Mouse (Mus musculus): ENCODE measurements around the gene Mgll. TPM values are rescaled to one million over a fixed set of nuclear protein-coding genes. Genes with fewer than 3 reads are reported as not detected.
A peak's percentile ranks its signal among the peaks of the same experiment; 100 is the strongest.

Mgll gene
- total and polyA plus RNA-seq, 2 experiments: 81.3 to 158 TPM

DNA sequence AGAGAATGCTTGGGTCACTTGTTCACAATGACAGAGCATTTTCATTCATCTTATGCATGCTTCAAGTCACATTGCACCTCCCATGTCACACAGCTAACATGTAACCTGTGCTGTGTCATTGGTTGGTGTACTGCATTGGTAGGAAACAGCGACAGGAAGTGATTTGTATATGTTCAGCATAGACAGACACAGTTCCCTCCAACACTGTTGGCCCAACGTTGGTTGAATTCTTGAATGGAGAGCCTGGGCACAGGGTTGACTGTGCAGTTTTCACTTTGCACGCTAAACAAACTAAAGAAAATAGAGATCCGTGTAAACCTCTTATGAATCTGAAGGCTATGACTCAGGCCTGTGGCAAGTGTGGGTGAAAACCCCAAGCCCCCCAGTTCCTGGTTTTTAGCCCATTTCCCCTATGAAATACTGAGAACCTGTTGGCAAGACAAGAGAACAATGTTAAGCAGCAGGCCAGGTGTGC, 10.0 kb upstream of the Mgll start:
- 0 out of 2 replicates have a peak, but pooled peaks cover 8% of the 10 kb centered on the region for H3K4me1 ChIP-seq (ENCODE audit: control insufficient read depth, insufficient read depth, low read length)
- H3K79me2 ChIP-seq (ENCODE audit: control insufficient read depth, insufficient read depth, low read length): no peaks in the 10 kb centered on the region
- H3K4me3 ChIP-seq (ENCODE audit: insufficient read depth, low read depth, low read length): no peak overlapping the region
- no peak for DNase-seq (ENCODE audit: extremely low read depth, low read depth, low spot score)
- no peak overlapping the region for H3K27ac ChIP-seq (replicated peaks; ENCODE audit: insufficient read depth, low read depth, low read length)
- no peak for TF ChIP-seq CTCF (IDR thresholded peaks at IDR 0.05; ENCODE audit: low read depth, low read length)
- no peak for TF ChIP-seq POLR2A (IDR thresholded peaks at IDR 0.05; ENCODE audit: extremely low read depth, insufficient read depth, low read length)
- no peak overlapping the region for H3K9ac ChIP-seq (ENCODE audit: low read depth, low read length)
- 79% methylated on average over 4 of the region's 4 CpGs for WGBS
- H3K27me3 ChIP-seq (ENCODE audit: control insufficient read depth, insufficient read depth, low read length): no peaks in the 10 kb centered on the region
- H3K36me3 ChIP-seq (ENCODE audit: control insufficient read depth, insufficient read depth, low read length): peaks cover 6% of the 10 kb centered on the region; the same call in 1 of the 2 replicates

DNA sequence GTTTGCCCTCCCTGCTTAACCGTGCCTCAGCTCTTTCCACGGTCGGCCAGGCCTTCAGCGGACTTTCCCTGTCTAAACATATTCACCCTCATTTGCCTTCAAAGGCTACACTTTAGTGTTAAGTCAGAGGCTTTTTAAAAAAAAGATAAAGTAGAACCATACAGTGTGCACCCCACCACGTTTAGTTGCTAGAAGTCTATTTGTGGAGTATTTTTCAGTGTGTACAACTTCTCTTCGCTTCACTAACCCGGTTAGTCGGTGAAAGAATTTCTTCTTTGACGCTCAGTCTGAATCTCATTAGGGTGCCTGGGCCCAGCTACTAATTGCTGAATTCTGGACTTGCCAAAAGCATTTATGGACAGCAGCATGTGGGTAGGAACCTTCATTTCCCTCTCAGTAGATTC, 8.8 kb upstream of the Mgll start:
- H3K27me3 ChIP-seq (ENCODE audit: control insufficient read depth, insufficient read depth, low read length): no peaks in the 10 kb centered on the region
- H3K36me3 ChIP-seq (ENCODE audit: control insufficient read depth, insufficient read depth, low read length): peaks cover 8% of the 10 kb centered on the region; the same call in 1 of the 2 replicates
- no peak overlapping the region for H3K4me3 ChIP-seq (ENCODE audit: insufficient read depth, low read depth, low read length)
- no peak for DNase-seq (ENCODE audit: extremely low read depth, low read depth, low spot score)
- 95% methylated on average over 9 of the region's 9 CpGs for WGBS
- 0 out of 2 replicates have a peak, but pooled peaks cover 8% of the 10 kb centered on the region for H3K4me1 ChIP-seq (ENCODE audit: control insufficient read depth, insufficient read depth, low read length)
- TF ChIP-seq CTCF (IDR thresholded peaks at IDR 0.05; ENCODE audit: low read depth, low read length) (no peak), POLR2A (IDR thresholded peaks at IDR 0.05; ENCODE audit: extremely low read depth, insufficient read depth, low read length) (no peak)
- H3K79me2 ChIP-seq (ENCODE audit: control insufficient read depth, insufficient read depth, low read length): no peaks in the 10 kb centered on the region
- no peak overlapping the region for H3K9ac ChIP-seq (ENCODE audit: low read depth, low read length)
- no peak overlapping the region for H3K27ac ChIP-seq (replicated peaks; ENCODE audit: insufficient read depth, low read depth, low read length)

DNA sequence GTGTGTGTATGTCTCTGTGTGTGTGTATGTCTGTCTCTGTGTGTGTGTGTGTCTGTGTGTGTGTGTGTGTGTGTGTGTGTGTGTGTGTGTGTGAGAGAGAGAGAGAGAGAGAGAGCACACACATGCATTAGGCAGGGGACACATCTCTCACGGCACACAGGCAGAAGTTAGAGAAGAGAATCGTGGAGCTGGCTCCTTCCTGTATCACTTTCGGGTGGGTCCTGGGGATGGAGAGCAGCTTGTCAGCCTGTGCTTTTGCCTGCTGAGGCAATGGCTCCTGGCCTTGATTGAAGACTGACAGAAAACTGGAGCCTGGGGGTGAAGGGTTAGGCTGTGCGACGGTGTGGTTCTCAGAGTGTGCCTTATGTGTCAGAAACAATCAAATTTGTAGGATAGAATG, 8.2 kb upstream of the Mgll start:
- no peak overlapping the region for H3K27ac ChIP-seq (replicated peaks; ENCODE audit: insufficient read depth, low read depth, low read length)
- H3K4me1 ChIP-seq (ENCODE audit: control insufficient read depth, insufficient read depth, low read length): 0 out of 2 replicates have a peak, but pooled peaks cover 8% of the 10 kb centered on the region
- no peak overlapping the region for H3K4me3 ChIP-seq (ENCODE audit: insufficient read depth, low read depth, low read length)
- H3K27me3 ChIP-seq (ENCODE audit: control insufficient read depth, insufficient read depth, low read length): no peaks in the 10 kb centered on the region
- DNase-seq (ENCODE audit: extremely low read depth, low read depth, low spot score): no peak
- H3K36me3 ChIP-seq (ENCODE audit: control insufficient read depth, insufficient read depth, low read length): peaks cover 8% of the 10 kb centered on the region; the same call in 1 of the 2 replicates
- H3K79me2 ChIP-seq (ENCODE audit: control insufficient read depth, insufficient read depth, low read length): no peaks in the 10 kb centered on the region
- no peak overlapping the region for H3K9ac ChIP-seq (ENCODE audit: low read depth, low read length)
- WGBS: 79% methylated on average over 5 of the region's 5 CpGs
- TF ChIP-seq POLR2A (IDR thresholded peaks at IDR 0.05; ENCODE audit: extremely low read depth, insufficient read depth, low read length) (no peak), CTCF (IDR thresholded peaks at IDR 0.05; ENCODE audit: low read depth, low read length) (no peak)

DNA sequence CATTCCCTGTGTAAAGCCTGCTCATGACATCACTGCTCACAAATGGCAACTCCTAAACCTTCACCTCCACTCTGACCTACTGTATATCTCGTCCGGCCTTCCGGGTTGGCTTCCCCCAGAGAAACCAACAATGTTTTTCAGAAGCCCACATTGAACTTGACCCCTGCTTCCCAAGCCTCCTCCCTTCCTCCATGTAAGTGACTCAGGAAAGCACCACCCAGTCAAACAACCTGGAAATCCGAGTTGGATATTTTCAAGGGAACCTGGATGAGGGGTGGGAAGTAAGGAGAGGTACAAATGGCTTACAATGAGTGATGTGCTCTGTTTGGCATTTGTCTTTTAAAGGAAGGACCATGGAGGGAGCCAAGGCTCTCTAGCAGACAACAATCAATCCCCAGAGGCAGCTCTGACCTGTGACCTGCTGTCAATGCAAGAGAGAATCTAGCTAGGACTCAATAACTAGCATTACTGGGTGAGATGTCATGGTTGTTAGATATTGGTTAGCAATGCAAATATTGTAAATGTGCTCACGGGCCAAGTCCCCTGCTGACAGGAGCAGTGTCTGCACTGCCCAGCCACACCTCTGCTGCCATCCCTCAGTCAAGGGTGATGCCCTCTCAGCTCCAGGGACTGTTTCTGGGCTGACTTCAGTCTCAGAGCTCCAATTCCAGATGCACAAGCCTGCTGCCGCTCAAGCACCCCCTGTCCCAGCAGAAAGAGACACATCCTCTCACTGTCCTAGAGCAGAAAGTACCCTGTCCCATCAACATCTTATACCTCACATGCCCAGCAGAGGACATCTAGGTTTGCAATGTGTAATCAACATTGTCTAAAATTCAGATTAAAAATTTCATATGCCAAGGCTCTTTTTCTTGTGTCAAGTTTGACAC, 6.8 kb upstream of the Mgll start:
- WGBS: 49% methylated on average over 6 of the region's 6 CpGs
- Histone ChIP-seq H3K27me3 (ENCODE audit: control insufficient read depth, insufficient read depth, low read length) (no peaks in the 10 kb centered on the region), H3K36me3 (ENCODE audit: control insufficient read depth, insufficient read depth, low read length) (peaks cover 8% of the 10 kb centered on the region; the same call in 1 of the 2 replicates), H3K27ac (replicated peaks; ENCODE audit: insufficient read depth, low read depth, low read length) (no peak overlapping the region), H3K4me1 (ENCODE audit: control insufficient read depth, insufficient read depth, low read length) (0 out of 2 replicates have a peak, but pooled peaks cover 8% of the 10 kb centered on the region), H3K9ac (ENCODE audit: low read depth, low read length) (no peak overlapping the region), H3K4me3 (ENCODE audit: insufficient read depth, low read depth, low read length) (no peak overlapping the region), H3K79me2 (ENCODE audit: control insufficient read depth, insufficient read depth, low read length) (no peaks in the 10 kb centered on the region)
- DNase-seq (ENCODE audit: extremely low read depth, low read depth, low spot score): peak; percentile 74
- TF ChIP-seq CTCF (IDR thresholded peaks at IDR 0.05; ENCODE audit: low read depth, low read length) (peak; percentile 16; the same call in 1 of the 2 replicates), POLR2A (IDR thresholded peaks at IDR 0.05; ENCODE audit: extremely low read depth, insufficient read depth, low read length) (no peak)

DNA sequence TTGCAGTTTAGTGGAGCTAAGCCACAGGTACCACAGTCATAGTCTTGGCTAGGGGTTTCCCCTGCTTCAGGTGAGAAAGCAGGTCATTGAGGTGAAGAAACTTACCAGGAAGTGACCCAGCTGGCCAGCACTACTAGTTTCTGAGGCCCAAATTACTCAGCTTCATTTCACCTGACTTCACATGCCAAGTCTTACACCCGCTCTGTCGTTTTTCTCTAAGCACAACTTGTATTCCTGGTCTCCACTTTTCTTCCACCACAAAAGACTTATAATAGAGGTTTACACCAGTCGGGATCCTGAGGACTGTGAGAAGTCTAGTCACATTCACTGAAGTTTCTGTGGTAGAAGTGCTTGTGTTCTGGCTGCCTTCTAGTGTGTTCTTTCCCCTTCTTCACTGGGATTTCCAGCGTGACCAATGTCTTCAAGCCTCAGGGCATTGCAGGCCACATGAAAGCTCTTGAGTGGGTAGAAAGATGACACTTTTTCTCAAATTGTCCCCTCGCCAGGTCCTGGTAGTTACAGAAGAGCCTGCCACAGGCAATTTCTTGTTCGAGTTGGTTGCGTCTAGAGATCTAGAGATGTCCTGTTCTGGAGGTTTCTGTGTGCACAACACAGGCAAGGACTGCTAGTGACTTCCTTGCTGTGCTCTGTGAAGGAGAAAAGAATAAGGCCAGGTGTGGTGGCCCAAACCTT, 6.0 kb upstream of the Mgll start:
- 77% methylated on average over 7 of the region's 7 CpGs for WGBS
- no peaks in the 10 kb centered on the region for H3K27me3 ChIP-seq (ENCODE audit: control insufficient read depth, insufficient read depth, low read length)
- H3K27ac ChIP-seq (replicated peaks; ENCODE audit: insufficient read depth, low read depth, low read length): no peak overlapping the region
- H3K4me1 ChIP-seq (ENCODE audit: control insufficient read depth, insufficient read depth, low read length): 0 out of 2 replicates have a peak, but pooled peaks cover 8% of the 10 kb centered on the region
- TF ChIP-seq POLR2A (IDR thresholded peaks at IDR 0.05; ENCODE audit: extremely low read depth, insufficient read depth, low read length): no peak
- TF ChIP-seq CTCF (IDR thresholded peaks at IDR 0.05; ENCODE audit: low read depth, low read length): no peak
- H3K9ac ChIP-seq (ENCODE audit: low read depth, low read length): no peak overlapping the region
- H3K79me2 ChIP-seq (ENCODE audit: control insufficient read depth, insufficient read depth, low read length): no peaks in the 10 kb centered on the region
- peaks cover 8% of the 10 kb centered on the region; the same call in 1 of the 2 replicates for H3K36me3 ChIP-seq (ENCODE audit: control insufficient read depth, insufficient read depth, low read length)
- no peak overlapping the region for H3K4me3 ChIP-seq (ENCODE audit: insufficient read depth, low read depth, low read length)
- DNase-seq (ENCODE audit: extremely low read depth, low read depth, low spot score): no peak
